Mouse (Mus musculus) kidney, postnatal 14 days (tissue): ENCODE results near the gene Mmp10.

ENCODE experiments used
- DNase-seq: peaks from one replicate; pipeline ENCODE4 v3.0.0; 2022; ENCODE audit warnings: mixed read lengths

Mmp10 gene

DNA sequence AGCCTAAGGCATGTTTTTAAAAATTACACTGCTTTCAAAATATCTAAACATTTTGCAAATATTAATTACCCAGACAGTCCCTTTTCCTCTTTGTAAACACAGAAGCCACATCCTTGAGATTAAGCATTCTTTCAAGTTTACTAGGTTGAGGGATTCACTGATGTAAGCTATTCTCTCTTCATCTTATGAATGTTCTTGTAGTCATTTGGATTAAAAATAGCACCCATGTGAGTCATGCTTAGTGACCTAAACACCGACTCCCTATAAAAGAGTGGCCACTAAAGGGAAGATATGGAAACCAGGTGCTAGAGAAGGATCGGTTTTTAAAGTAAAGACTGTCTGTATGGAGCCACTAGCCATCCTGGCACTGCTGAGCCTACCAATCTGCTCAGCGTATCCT, at the start of gene Mmp10:
Gene Mmp10, plus strand, starts transcription at position 302 of the 400 bp plus-strand sequence.
- DNase-seq, result no peak

DNA sequence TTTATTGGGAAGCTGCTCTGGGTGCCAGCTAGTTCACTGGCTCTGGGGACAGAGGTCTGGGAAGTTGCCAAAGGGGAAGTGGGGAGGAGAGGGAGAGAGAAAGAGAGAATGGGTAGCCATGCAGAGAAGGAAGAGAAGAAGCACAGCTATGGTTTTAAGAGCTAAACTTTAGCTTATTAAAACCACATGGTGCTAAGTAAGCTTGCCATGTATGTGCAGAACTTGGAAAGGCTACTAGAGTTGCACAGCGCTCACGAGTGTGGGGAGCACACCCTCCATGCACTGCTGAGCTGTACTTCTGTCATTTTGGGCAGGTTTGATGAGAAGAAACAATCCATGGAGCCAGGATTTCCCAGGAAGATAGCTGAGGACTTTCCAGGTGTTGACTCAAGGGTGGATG, 48.9 kb upstream of the Mmp10 start:
- DNase-seq, result no peak

DNA sequence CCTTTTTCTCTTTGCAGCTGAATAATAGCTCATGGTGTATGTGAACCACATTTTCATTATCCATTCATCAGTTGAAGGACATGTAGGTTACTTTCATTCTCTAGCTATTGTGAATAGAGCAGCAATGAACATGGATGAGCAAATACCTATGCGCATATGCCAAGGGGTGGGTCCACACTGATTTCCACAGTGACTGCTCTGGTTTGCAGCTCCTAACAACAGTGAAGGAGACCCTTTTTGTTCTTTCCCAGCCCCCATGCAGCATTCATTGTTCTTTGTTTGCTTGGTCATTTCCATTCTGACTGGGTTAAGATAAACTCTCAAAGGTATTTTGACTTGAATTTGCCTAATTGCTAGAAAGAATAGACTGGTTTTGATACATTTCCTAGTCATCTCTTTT, 31.9 kb upstream of the Mmp10 start:
- DNase-seq, result no peak

DNA sequence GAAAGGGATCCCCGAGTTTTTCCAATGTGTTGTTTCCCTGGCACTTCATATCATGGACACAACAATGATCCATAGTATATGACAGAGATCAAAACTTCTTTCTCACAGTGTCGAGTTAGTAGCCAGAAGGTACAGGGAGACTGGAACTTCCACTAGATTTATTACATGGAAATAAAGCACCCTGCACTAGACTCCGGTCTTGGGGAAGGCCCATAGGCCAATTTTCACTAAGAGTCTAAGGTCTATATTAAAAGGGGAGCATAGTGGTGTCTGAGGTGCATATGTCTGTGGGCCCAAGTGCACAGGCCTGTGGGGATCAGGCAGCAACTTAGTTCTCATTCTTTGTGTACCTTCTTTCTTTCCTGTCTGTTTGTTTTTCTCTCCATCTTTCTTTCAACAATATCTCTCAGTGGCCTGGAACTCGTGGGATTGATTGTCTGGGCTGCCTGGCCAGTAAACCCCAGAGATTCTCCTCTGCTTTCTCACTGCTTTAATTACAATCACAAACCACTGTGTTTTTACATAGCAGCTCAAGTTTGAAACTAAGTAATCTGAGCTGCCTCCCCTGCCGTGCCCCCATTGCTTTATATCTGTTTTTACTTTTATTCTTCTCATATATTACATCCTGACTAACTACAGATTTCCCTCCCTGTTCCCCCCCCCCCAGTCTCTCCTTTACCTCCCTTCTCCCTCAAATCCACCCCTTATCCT, 18.3 kb upstream of the Mmp10 start:
- no peak for DNase-seq

DNA sequence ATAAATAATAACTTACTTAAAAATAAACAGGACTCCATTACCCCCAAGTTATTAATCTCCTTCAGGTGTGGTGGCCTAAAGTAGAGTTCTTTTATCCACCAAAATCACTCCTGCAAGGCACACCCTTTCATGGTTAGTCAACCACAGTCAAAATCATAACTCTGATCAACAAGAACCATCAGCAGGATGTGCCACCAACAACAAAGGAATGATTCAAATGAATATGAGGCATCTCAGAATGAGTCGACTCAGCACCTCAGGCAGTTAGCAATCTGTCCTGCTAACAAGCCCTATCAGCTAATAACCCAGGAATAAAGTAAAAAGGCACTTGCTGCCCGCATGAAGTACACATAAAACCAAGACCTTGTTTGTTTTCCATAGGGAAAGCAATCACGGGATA, 1.0 kb upstream of the Mmp10 start:
- DNase-seq, result no peak

DNA sequence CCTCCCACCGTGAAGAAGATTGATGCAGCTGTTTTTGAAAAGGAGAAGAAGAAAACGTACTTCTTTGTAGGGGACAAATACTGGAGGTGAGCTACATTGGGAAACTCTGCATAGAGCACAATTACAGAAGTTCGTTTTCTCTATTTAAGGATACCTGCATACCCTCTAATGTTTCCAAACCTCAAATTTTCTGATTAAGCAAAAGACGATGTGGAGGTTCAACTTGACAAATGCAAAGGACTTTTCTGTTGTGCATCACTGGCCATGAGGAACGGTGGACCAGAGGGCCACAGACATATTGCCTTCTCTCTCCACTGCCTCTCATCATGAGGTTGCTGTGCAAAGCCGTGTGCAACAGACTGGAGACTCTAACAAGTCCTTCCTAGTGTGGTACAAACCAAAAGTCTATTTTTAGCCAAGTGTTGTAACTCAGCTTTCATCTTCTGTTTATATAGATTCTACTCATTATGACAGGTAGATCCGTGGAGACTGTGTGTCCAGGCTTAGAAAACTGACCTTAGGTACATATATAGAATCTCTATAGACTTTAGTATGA, 5.2 kb downstream of the Mmp10 start:
- DNase-seq, result no peak

DNA sequence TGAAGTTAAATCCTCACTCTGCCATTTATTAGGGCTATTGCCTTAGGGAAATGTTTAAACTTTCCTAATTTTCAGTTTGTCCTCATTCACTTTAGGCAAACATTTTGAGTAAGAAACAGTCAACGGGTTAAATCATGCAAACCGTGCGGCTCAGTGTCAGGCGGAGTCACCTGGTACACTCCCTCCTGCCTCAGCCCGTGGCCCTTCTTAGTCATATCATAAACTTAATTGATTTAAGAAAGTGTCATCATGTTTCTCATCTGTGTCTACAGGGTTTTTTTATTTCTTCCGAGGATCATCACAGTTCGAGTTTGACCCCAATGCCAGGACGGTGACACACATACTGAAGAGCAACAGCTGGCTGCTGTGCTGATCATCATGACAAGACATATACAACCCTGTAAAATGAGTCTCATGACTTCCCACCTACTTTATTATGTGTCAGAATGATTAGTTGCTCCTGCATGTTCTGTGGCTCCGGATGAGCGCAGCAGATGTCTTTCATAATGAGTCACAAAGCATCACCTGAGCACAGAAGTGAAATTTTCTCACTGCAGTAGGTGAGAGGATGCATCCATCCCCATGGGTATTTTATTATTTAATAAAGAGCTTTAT, 7.6 kb downstream of the Mmp10 start:
- no peak for DNase-seq

DNA sequence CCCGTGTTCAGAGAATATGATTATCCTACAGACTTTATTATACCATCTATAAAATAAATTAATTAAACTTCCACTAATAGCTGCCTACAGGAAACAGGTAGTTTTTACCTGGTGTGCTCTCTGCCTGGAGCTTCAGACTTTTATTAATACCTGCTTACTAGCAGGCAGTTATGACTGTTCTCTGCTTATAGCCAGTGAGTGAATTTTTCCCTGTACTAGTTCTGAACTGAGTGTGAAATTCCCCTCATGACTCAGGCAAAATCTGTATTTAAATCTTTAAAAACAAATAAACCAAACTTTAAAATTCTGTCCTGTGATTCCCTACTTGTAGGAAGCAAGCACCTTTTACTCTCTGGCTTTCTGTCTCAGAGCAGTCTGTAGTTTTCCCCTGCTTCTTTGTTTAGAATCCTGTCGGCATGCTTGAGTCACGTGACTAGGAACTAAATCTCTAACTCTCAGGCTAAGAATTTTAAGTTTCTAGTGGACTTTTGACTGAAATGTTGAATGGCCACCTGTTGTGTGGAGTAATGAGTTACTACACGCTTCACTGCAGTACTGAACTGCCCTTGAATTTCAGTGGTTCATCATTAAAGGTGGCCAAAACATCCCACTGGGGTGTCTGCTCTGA, 15.9 kb downstream of the Mmp10 start:
- DNase-seq, result no peak

DNA sequence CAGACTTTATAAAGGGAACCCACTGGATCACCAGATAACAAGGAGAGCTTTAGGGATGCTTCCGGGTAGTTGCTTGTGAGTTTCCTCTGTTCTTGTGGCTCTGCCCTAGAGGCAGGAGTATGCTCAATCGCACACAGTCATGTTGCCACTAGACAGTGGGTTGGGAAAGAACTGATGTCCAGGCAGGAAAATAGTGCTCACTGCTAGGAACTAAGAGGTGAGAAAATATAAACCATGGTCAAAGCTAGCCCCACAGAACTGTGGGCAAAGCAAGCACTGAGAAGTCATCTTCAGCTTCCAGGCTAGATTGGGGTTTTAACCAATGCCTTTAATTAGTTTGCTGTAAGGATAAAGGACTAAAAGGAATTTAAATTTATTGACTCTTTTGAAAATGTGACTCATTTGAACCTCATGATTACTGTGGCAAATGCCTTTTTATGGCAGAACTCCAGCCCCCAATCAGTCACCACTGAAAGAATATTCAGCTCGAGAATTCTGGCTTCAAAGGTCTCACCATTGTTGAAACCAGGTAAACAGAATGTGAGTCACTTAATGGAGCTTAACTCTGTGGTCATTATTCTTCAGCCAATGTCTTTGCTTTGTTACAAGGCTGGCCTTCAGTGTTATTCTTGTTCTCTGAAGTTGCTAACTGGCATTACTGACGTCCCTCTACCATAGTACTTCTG, 24.2 kb downstream of the Mmp10 start:
- no peak for DNase-seq

DNA sequence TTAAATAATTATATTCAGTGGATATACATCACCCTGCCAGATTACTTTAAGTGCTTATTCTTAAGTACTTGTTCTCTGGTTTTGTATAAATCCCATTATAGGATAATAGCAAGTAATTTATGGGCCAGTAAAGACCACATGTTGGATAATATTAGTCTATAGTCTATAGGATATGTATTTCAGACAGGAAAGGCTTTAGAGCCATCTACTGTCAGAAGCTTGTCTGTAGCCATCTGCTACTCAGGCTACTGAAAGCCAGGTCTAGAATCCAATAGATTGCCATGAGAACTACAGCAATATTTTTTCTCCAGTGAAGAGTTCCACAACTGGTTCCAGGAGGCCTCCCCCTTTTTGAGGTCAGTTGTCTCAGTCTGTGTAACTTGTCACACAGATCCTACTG, 40.6 kb downstream of the Mmp10 start:
- DNase-seq, result no peak

DNA sequence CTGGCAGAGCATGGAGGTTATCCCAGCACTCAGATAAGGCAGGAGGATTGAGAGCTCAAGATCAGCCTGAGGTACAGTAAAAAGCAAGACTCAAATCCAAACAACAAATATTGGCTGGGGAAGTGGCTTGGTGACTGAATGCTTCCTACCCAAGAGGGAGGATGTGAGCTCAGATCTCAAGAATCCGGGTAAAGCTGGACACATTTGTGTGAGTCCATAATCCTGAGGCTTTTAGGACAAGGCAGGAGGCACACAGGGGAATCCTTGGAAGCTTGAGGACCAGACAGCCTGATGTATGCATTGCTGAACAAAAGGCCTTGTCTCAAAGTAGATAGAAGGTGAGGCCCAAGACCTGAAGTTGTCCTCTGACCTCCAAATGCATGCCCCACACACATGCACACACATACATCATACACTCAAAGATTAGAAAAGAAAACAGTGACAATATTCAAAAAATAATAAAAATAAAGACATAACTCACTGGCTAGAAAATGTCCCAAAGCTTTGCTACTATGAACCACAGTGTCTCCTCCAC, 42.8 kb downstream of the Mmp10 start:
- DNase-seq, result no peak

DNA sequence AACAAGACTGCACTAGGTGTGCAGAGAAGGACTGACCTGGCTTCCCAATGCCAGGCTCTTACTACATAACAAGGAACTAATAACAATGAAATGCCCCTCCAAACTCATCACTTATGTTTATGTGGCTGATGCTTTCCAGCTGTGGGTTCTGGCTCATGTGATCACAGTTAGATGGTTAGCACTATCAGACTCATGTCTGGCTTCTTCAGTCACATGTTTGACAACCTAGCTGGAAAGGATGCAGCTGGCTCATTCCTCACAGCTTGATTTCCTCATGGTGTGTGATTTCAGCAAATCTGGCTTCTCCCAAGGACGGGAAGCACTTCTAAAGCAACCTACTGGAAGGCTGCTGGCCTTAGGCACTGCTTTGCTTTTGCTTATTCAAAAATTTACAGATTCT, 43.3 kb downstream of the Mmp10 start:
- peak; percentile 66 for DNase-seq

DNA sequence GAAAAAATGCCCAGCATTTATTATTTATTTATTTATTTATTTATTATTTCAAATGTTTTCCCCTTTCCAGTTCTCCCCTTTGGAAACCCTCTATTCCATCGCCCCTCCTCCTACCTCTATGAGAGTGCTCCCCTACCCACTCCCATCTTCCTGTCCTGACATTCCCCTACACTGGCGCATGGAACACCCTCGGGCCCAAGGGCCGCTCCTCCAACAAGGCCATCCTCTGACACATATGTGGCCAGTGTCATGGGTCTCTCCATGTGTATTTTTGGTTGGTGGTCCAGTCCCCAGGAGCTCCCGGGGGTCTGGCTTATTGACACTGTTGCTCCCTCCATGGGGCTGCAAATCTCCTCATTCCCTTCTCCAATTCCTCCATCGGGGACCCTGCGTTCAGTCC, 43.8 kb downstream of the Mmp10 start:
- DNase-seq, result no peak

DNA sequence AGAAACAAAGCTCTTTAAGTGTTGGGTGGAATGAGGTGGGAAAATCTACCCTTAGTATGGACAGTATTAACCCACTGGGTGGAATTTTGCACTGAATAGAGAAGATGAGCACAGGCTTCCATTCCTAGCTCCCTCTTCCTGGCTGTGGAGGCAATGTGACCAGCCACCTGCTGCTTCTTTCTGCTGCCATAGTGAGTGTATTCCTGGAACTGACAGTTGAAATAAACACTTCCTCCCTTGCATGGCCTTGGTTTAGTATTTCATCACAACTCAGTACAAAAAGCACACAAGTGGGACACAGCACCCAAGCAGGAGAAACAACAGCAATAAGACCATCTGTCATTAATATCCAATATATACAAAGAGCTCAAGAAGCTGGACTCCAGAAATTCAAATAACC, 49.8 kb downstream of the Mmp10 start:
- DNase-seq, result no peak

DNA sequence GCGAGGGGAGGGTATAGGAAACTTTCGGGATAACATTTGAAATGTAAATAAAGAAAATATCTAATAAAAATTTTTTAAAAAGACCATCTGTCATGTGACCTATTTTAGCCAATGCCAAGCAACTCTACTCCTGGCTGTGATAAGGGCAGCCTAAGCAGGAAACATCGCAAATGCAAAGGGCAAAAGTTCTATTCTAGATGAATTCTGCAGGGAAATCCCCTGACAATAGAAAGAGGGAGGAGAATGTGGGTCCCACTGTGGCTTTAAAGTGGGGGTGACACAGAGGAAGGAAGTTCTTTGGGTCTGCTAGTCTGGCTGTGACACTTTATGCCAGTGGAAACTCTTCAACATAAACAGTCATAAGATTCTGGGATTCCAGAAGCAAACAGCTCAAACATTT, 51.4 kb downstream of the Mmp10 start:
- no peak for DNase-seq

DNA sequence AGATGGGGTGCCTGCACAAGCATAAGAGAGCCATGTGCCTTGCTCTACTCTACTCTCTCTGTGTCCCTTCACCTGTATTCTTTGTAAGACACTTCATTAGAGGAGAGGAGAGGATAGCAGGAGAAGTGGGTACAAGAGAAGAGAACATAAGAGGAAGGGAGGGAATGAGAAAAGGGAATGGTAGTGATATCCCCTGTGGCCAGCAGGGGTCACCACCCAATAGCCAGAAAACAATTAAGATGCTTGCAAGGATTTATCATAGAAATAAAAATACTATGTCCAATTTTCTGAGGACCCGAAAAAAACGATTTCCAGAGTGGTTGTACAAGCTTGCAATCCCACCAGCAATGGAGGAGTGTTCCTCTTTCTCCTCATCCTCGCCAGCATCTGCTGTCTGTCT, 52.2 kb downstream of the Mmp10 start:
- DNase-seq, result peak; percentile 29

DNA sequence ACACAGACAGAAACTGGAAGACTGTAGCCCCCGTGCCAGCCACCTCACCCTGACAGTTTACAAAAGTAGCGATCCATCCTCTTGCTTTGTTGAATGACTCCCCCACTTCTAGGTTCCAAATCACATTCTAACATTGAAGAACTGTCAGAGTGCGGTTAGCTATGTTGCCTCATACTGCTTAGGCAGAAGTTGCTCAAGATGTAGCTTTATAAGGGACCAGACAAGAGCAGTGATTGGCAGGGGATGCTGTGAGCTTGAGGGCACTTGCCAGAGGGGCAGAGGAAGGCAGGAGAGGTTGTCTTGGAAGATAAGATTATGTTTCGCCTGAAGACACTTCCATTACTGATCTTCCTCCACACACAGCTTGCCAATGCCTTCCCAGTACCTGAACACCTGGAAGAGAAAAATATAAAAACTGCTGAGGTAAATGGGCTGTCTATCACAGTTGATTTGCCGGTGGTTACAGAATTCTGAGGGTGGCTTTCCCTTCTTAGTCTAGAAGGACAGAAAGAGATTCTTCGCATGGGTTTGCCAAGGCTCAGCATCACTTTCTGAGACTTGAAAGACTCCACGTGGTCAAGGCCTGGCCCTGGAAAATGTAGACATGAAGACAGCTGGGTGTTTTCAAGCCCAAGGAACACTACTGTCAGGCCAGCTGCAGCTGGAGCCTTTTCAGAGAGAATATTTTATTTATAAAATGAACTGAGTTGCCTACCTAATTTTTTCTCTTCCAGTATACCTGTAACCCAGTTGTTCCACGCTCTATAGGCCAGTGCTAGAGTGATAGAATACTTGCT, 56.3 kb downstream of the Mmp10 start, which contains the start of gene Mmp8:
Gene Mmp8, plus strand, starts transcription at position 236 of the 797 bp plus-strand sequence.
- DNase-seq, result no peak
